Mouse (Mus musculus): ENCODE data around the gene Htatip2. TPM values are rescaled to one million over a fixed set of nuclear protein-coding genes. Genes with fewer than 3 reads are reported as not detected.
A peak's percentile ranks its signal among the peaks of the same experiment; 100 is the strongest.

Htatip2 gene
- polyA plus RNA-seq (2015; fragmentation: Nextera tagmentation; extraction: Ambion mirVana) = 11.6 and 15.3 TPM in 2 replicates

GRCm38 (mm10) chr7:49758934-49759571, at the start of gene Htatip2:
TSS of gene Htatip2 (plus strand) at chr7:49759115.
- Histone ChIP-seq H3K4me1 (replicated peaks) (peaks cover 9% of the 10 kb centered on the region), H3K9me3 (replicated peaks) (no peaks in the 10 kb centered on the region), H3K4me3 (peak within 1 kb of the TSS; percentile 66), H3K27me3 (peaks cover 8% of the 10 kb centered on the region), H3K27ac (no peak within 1 kb of the TSS), H3K9ac (peak within 1 kb of the TSS; percentile 74), H3K36me3 (no peaks in the 10 kb centered on the region), H3K4me2 (peak within 1 kb of the TSS; percentile 93)
- ATAC-seq (replicated peaks; ENCODE audit: insufficient number of reproducible peaks, insufficient read depth, low FRiP score, low read depth) = peak; percentile 75
- WGBS = 2% methylated on average over 39 of the region's 42 CpGs

- H3K4me1 ChIP-seq (replicated peaks) = no peaks in the 10 kb centered on the region
- H3K36me3 ChIP-seq = no peaks in the 10 kb centered on the region
- no peak overlapping the region for H3K4me3 ChIP-seq
- no peak for ATAC-seq (replicated peaks; ENCODE audit: insufficient number of reproducible peaks, insufficient read depth, low FRiP score, low read depth)
- no peak overlapping the region for H3K27ac ChIP-seq
- H3K9me3 ChIP-seq (replicated peaks) = no peaks in the 10 kb centered on the region
- H3K9ac ChIP-seq = no peak overlapping the region
- H3K27me3 ChIP-seq = no peaks in the 10 kb centered on the region
- 25% methylated on average over 9 of the region's 9 CpGs for WGBS
- no peak overlapping the region for H3K4me2 ChIP-seq
Observed at GRCm38 (mm10) chr7:49709381-49710021, 49.4 kb upstream of the Htatip2 start.

GRCm38 (mm10) chr7:49717942-49718733, 40.8 kb upstream of the Htatip2 start:
- WGBS = 73% methylated on average over 15 of the region's 15 CpGs

GRCm38 (mm10) chr7:49734342-49734741, 24.6 kb upstream of the Htatip2 start:
- H3K4me3 ChIP-seq = no peak overlapping the region
- H3K27me3 ChIP-seq = no peaks in the 10 kb centered on the region
- no peak overlapping the region for H3K27ac ChIP-seq
- no peak for ATAC-seq (replicated peaks; ENCODE audit: insufficient number of reproducible peaks, insufficient read depth, low FRiP score, low read depth)
- no peak overlapping the region for H3K4me2 ChIP-seq
- H3K9ac ChIP-seq = no peak overlapping the region
- WGBS = 64% methylated on average over 4 of the region's 4 CpGs
- no peaks in the 10 kb centered on the region for H3K9me3 ChIP-seq (replicated peaks)
- H3K4me1 ChIP-seq (replicated peaks) = no peaks in the 10 kb centered on the region
- H3K36me3 ChIP-seq = no peaks in the 10 kb centered on the region

More at GRCm38 (mm10) chr7:49717942-49718733, 40.8 kb upstream of the Htatip2 start:
- H3K36me3 ChIP-seq = no peaks in the 10 kb centered on the region
- no peaks in the 10 kb centered on the region for H3K9me3 ChIP-seq (replicated peaks)
- no peak overlapping the region for H3K27ac ChIP-seq
- peaks cover 6% of the 10 kb centered on the region for H3K27me3 ChIP-seq
- no peak for ATAC-seq (replicated peaks; ENCODE audit: insufficient number of reproducible peaks, insufficient read depth, low FRiP score, low read depth)
- no peak overlapping the region for H3K4me2 ChIP-seq
- H3K4me1 ChIP-seq (replicated peaks) = no peaks in the 10 kb centered on the region
- H3K4me3 ChIP-seq = no peak overlapping the region
- H3K9ac ChIP-seq = no peak overlapping the region

- H3K27me3 ChIP-seq = no peaks in the 10 kb centered on the region
Observed at GRCm38 (mm10) chr7:49739448-49739847, 19.5 kb upstream of the Htatip2 start.

GRCm38 (mm10) chr7:49741474-49741873, 17.4 kb upstream of the Htatip2 start:
- Histone ChIP-seq H3K4me2 (no peak overlapping the region), H3K9me3 (replicated peaks) (no peaks in the 10 kb centered on the region), H3K36me3 (no peaks in the 10 kb centered on the region), H3K27ac (no peak overlapping the region), H3K27me3 (no peaks in the 10 kb centered on the region), H3K4me3 (no peak overlapping the region), H3K9ac (no peak overlapping the region), H3K4me1 (replicated peaks) (no peaks in the 10 kb centered on the region)
- WGBS = 30% methylated on average over 5 of the region's 5 CpGs
- ATAC-seq (replicated peaks; ENCODE audit: insufficient number of reproducible peaks, insufficient read depth, low FRiP score, low read depth) = 0 out of 2 replicates have a peak, but pooled peaks have one; percentile 43

More at GRCm38 (mm10) chr7:49739448-49739847, 19.5 kb upstream of the Htatip2 start:
- Histone ChIP-seq H3K9me3 (replicated peaks) (no peaks in the 10 kb centered on the region), H3K36me3 (no peaks in the 10 kb centered on the region), H3K4me3 (no peak overlapping the region), H3K27ac (no peak overlapping the region), H3K9ac (no peak overlapping the region), H3K4me1 (replicated peaks) (no peaks in the 10 kb centered on the region), H3K4me2 (no peak overlapping the region)
- no peak for ATAC-seq (replicated peaks; ENCODE audit: insufficient number of reproducible peaks, insufficient read depth, low FRiP score, low read depth)
- WGBS = 68% methylated on average over 8 of the region's 8 CpGs

GRCm38 (mm10) chr7:49741923-49742322, 17.0 kb upstream of the Htatip2 start:
- no peaks in the 10 kb centered on the region for H3K27me3 ChIP-seq
- no peak overlapping the region for H3K27ac ChIP-seq
- no peaks in the 10 kb centered on the region for H3K36me3 ChIP-seq
- H3K9ac ChIP-seq = no peak overlapping the region
- H3K4me1 ChIP-seq (replicated peaks) = no peaks in the 10 kb centered on the region
- ATAC-seq (replicated peaks; ENCODE audit: insufficient number of reproducible peaks, insufficient read depth, low FRiP score, low read depth) = no peak
- no peak overlapping the region for H3K4me2 ChIP-seq
- no peak overlapping the region for H3K4me3 ChIP-seq
- 39% methylated on average over 10 of the region's 10 CpGs for WGBS
- no peaks in the 10 kb centered on the region for H3K9me3 ChIP-seq (replicated peaks)

GRCm38 (mm10) chr7:49751148-49751547, 7.8 kb upstream of the Htatip2 start:
- WGBS = 6% methylated on average over 4 of the region's 4 CpGs
- no peak for ATAC-seq (replicated peaks; ENCODE audit: insufficient number of reproducible peaks, insufficient read depth, low FRiP score, low read depth)
- H3K9ac ChIP-seq = no peak overlapping the region
- H3K27me3 ChIP-seq = peaks cover 25% of the 10 kb centered on the region
- H3K4me3 ChIP-seq = no peak overlapping the region
- no peaks in the 10 kb centered on the region for H3K36me3 ChIP-seq
- no peaks in the 10 kb centered on the region; the same call in 1 of the 2 replicates for H3K4me1 ChIP-seq (replicated peaks)
- H3K27ac ChIP-seq = no peak overlapping the region
- no peak overlapping the region for H3K4me2 ChIP-seq
- H3K9me3 ChIP-seq (replicated peaks) = no peaks in the 10 kb centered on the region

GRCm38 (mm10) chr7:49752730-49753506, 6.0 kb upstream of the Htatip2 start:
- Histone ChIP-seq H3K4me1 (replicated peaks) (no peaks in the 10 kb centered on the region; the same call in 1 of the 2 replicates), H3K4me3 (peak overlapping the region; percentile 14; the same call in 1 of the 2 replicates), H3K36me3 (no peaks in the 10 kb centered on the region), H3K27me3 (peaks cover 28% of the 10 kb centered on the region), H3K9me3 (replicated peaks) (no peaks in the 10 kb centered on the region), H3K9ac (no peak overlapping the region), H3K27ac (no peak overlapping the region), H3K4me2 (peak overlapping the region; percentile 53)
- no peak for ATAC-seq (replicated peaks; ENCODE audit: insufficient number of reproducible peaks, insufficient read depth, low FRiP score, low read depth)
- 29% methylated on average over 25 of the region's 25 CpGs for WGBS

- Histone ChIP-seq H3K9me3 (replicated peaks) (no peaks in the 10 kb centered on the region), H3K27ac (no peak overlapping the region), H3K36me3 (no peaks in the 10 kb centered on the region), H3K4me1 (replicated peaks) (peaks cover 8% of the 10 kb centered on the region), H3K4me3 (no peak overlapping the region), H3K9ac (no peak overlapping the region), H3K27me3 (peaks cover 22% of the 10 kb centered on the region), H3K4me2 (no peak overlapping the region)
- WGBS = 6% methylated on average over 9 of the region's 9 CpGs
- no peak for ATAC-seq (replicated peaks; ENCODE audit: insufficient number of reproducible peaks, insufficient read depth, low FRiP score, low read depth)
Observed at GRCm38 (mm10) chr7:49754767-49755166, 4.1 kb upstream of the Htatip2 start.

- WGBS = 77% methylated on average over 13 of the region's 13 CpGs
Observed at GRCm38 (mm10) chr7:49762605-49763004, 3.7 kb downstream of the Htatip2 start.

More at GRCm38 (mm10) chr7:49762605-49763004, 3.7 kb downstream of the Htatip2 start:
- 0 out of 2 replicates have a peak, but pooled peaks cover 3% of the 10 kb centered on the region for H3K27me3 ChIP-seq
- H3K36me3 ChIP-seq = no peaks in the 10 kb centered on the region
- H3K9ac ChIP-seq = no peak overlapping the region
- H3K9me3 ChIP-seq (replicated peaks) = no peaks in the 10 kb centered on the region
- H3K4me2 ChIP-seq = no peak overlapping the region
- no peak for ATAC-seq (replicated peaks; ENCODE audit: insufficient number of reproducible peaks, insufficient read depth, low FRiP score, low read depth)
- H3K27ac ChIP-seq = no peak overlapping the region
- H3K4me3 ChIP-seq = no peak overlapping the region
- H3K4me1 ChIP-seq (replicated peaks) = peaks cover 31% of the 10 kb centered on the region
